Mouse (Mus musculus): ENCODE data around the gene Gm27027. TPM values are rescaled to one million over a fixed set of nuclear protein-coding genes. Genes with fewer than 3 reads are reported as not detected.
A peak's percentile ranks its signal among the peaks of the same experiment; 100 is the strongest.

Gm27027 gene
- polyA plus RNA-seq, 2 experiments = 0.43 TPM; not detected in 1

DNA sequence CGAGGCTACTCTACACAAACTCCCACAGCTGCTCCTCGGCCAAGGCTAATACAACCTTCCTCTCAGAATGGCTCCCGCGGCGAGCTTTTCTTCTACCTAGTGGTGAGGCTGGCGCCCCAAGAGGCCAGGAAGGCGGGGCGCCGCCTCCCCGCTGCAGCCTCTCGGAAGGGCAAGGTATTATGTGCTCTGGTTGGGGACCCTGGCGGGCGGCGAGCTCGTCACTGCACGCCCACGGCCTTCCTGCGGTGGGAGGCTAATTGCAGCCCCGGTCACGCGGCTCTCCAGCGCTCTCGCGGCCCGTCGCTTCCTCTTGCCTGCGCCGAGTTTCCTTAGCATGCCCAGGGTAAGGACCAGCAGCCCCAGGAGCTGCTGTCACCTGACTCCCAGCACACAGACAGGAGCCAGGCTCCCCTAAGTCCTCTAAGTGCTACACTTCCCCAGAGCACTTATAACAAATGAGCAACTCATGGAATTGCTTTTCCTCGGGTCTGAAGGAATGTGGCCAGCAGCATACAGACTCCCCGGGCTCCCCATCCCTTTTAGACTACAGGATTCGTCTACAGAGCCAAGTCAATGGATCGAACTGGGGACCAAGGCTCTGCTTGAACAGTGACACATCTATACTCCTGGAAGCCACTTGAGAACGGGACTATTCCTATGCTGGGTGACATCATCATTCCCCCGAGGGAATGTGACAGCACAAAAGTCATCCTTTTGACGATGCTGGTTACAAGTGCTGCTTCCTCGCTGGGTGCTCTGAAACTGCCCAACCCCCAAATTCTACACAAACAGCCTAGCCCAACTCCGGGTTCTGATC, 19.5 kb downstream of the Gm27027 start:
- Histone ChIP-seq H3K9ac (ENCODE audit: low read depth, low read length, severe bottlenecking) (peak overlapping the region; percentile 55), H3K27ac (replicated peaks; ENCODE audit: low read depth, low read length) (peak overlapping the region; percentile 14; the same call in 1 of the 2 replicates), H3K27me3 (ENCODE audit: control insufficient read depth, insufficient read depth, low read length) (0 out of 2 replicates have a peak, but pooled peaks cover 8% of the 10 kb centered on the region), H3K36me3 (ENCODE audit: control insufficient read depth, insufficient read depth, low read length) (peaks cover 20% of the 10 kb centered on the region), H3K9me3 (ENCODE audit: control insufficient read depth, low read length) (no peaks in the 10 kb centered on the region), H3K4me3 (replicated peaks; ENCODE audit: low read length) (peak overlapping the region; percentile 40), H3K4me1 (ENCODE audit: control insufficient read depth, insufficient read depth, low read length) (peaks cover 8% of the 10 kb centered on the region), H3K4me2 (replicated peaks; ENCODE audit: low read depth, low read length, severe bottlenecking) (peak overlapping the region; percentile 91)
- ATAC-seq (ENCODE audit: low FRiP score, low read depth) = peak; percentile 80
- TF ChIP-seq POLR2A (IDR thresholded peaks at IDR 0.05; ENCODE audit: borderline replicate concordance, extremely low read depth, insufficient read depth, insufficient read length) = no peak
- 4% methylated on average over 30 of the region's 37 CpGs for WGBS
- DNase-seq (ENCODE audit: low spot score) = peak; percentile 49

DNA sequence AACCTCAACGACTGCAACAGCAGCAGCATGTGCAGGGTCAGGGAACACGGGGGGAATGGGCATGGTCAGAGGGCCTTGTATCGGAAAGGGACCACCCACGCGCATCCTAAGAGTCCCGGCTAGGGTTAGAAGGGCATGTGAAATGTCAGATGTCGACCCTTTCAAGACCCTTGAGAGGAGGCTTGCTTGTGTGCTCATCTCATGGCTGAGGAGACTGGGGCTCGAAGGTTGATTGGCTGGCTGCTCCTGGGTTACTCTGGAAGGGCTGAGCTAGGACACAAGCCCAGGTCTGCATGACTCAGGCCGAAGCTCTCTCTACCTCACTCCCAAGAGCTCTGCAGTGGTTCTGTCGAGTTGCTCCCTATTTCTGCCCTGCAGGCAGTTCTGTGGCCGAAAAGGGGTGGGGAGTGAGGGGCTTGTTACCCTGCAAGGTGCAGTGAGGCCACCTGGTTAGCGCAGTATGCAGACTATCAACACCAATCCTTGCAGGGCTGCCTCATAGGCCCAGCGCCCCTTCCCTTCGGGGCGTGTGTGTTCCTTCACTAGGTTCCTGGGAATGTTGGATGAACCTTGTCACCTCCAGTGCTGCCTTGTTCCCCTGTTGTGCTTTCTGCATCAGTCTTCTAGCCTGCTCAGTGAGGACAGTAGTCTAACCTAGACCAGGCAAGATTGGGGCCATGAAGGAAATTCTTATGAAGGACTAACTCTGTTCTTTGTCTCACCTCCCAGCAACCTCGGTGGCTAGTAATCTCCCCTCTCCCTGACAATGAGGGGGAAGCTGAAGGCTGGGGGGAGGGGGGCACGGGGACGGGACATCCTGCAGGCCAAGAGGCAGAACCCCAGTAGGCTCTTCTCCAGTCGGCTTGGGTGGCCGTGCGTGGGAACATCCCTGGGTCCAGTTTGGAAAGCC, 20.4 kb downstream of the Gm27027 start:
- DNase-seq (ENCODE audit: low spot score) (no peak), ATAC-seq (ENCODE audit: low FRiP score, low read depth) (no peak; the same call in 1 of the 2 replicates)
- Histone ChIP-seq H3K9ac (ENCODE audit: low read depth, low read length, severe bottlenecking) (peak overlapping the region; percentile 55), H3K4me2 (replicated peaks; ENCODE audit: low read depth, low read length, severe bottlenecking) (peak overlapping the region; percentile 91), H3K4me3 (replicated peaks; ENCODE audit: low read length) (peak overlapping the region; percentile 40), H3K27ac (replicated peaks; ENCODE audit: low read depth, low read length) (0 out of 2 replicates have a peak overlapping the region, but pooled peaks have one; percentile 14), H3K27me3 (ENCODE audit: control insufficient read depth, insufficient read depth, low read length) (0 out of 2 replicates have a peak, but pooled peaks cover 8% of the 10 kb centered on the region), H3K4me1 (ENCODE audit: control insufficient read depth, insufficient read depth, low read length) (peaks cover 8% of the 10 kb centered on the region), H3K9me3 (ENCODE audit: control insufficient read depth, low read length) (no peaks in the 10 kb centered on the region), H3K36me3 (ENCODE audit: control insufficient read depth, insufficient read depth, low read length) (peaks cover 12% of the 10 kb centered on the region; the same call in 1 of the 2 replicates)
- no peak for TF ChIP-seq POLR2A (IDR thresholded peaks at IDR 0.05; ENCODE audit: borderline replicate concordance, extremely low read depth, insufficient read depth, insufficient read length)
- 18% methylated on average over 21 of the region's 21 CpGs for WGBS

DNA sequence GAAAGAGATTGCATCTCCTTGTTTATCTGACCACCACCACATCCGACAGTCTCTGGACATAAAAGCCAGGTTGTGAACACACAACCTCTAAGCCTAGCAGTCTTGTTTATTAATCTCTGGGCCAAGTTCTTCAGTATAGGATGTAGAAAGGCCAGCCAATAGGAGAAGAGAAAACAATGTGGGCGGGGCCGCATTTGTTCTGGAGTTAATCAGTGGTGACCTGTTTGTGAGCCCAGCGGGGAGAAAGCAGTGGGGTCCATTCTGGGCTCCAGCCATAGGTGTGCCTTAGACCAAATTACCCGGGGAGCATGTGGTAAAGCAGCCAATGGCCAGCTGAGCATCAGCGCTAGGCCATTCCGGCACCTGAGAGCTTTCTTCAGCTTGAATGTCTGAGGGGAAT, 21.1 kb downstream of the Gm27027 start:
- Histone ChIP-seq H3K4me2 (replicated peaks; ENCODE audit: low read depth, low read length, severe bottlenecking) (no peak overlapping the region), H3K36me3 (ENCODE audit: control insufficient read depth, insufficient read depth, low read length) (peaks cover 4% of the 10 kb centered on the region; the same call in 1 of the 2 replicates), H3K9ac (ENCODE audit: low read depth, low read length, severe bottlenecking) (no peak overlapping the region), H3K4me1 (ENCODE audit: control insufficient read depth, insufficient read depth, low read length) (peaks cover 8% of the 10 kb centered on the region), H3K4me3 (replicated peaks; ENCODE audit: low read length) (no peak overlapping the region), H3K9me3 (ENCODE audit: control insufficient read depth, low read length) (no peaks in the 10 kb centered on the region), H3K27me3 (ENCODE audit: control insufficient read depth, insufficient read depth, low read length) (0 out of 2 replicates have a peak, but pooled peaks cover 8% of the 10 kb centered on the region), H3K27ac (replicated peaks; ENCODE audit: low read depth, low read length) (no peak overlapping the region)
- 33% methylated on average over 7 of the region's 7 CpGs for WGBS
- TF ChIP-seq POLR2A (IDR thresholded peaks at IDR 0.05; ENCODE audit: borderline replicate concordance, extremely low read depth, insufficient read depth, insufficient read length) = no peak
- no peak for DNase-seq (ENCODE audit: low spot score)
- ATAC-seq (ENCODE audit: low FRiP score, low read depth) = no peak

DNA sequence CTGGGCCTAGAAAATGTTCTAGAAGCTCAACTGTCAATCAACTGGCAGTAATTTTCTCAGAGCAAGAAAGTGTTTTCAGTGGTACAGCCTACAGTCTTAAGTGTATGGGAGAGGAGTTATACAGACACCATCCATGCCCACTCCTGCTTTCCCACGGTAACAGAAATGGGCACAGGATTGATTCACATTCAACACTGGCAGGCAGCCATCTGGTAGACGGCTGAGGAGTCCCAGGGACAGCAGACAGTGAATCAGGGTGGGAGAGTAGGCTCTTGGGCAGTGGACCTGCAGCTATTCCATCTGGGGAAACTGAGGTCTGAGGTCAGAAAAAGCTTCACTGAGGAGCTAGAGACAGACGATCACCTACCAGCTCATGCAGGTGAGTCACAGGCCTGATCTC, 24.5 kb downstream of the Gm27027 start:
- H3K9me3 ChIP-seq (ENCODE audit: control insufficient read depth, low read length) = no peaks in the 10 kb centered on the region
- no peak overlapping the region for H3K9ac ChIP-seq (ENCODE audit: low read depth, low read length, severe bottlenecking)
- 0 out of 2 replicates have a peak, but pooled peaks cover 8% of the 10 kb centered on the region for H3K27me3 ChIP-seq (ENCODE audit: control insufficient read depth, insufficient read depth, low read length)
- no peak overlapping the region for H3K4me2 ChIP-seq (replicated peaks; ENCODE audit: low read depth, low read length, severe bottlenecking)
- 75% methylated on average over 3 of the region's 3 CpGs for WGBS
- no peaks in the 10 kb centered on the region for H3K36me3 ChIP-seq (ENCODE audit: control insufficient read depth, insufficient read depth, low read length)
- peaks cover 4% of the 10 kb centered on the region for H3K4me1 ChIP-seq (ENCODE audit: control insufficient read depth, insufficient read depth, low read length)
- ATAC-seq (ENCODE audit: low FRiP score, low read depth) (no peak), DNase-seq (ENCODE audit: low spot score) (no peak)
- TF ChIP-seq POLR2A (IDR thresholded peaks at IDR 0.05; ENCODE audit: borderline replicate concordance, extremely low read depth, insufficient read depth, insufficient read length) = no peak
- no peak overlapping the region for H3K4me3 ChIP-seq (replicated peaks; ENCODE audit: low read length)
- no peak overlapping the region for H3K27ac ChIP-seq (replicated peaks; ENCODE audit: low read depth, low read length)
